8 mouse cellular contexts compared by ENCODE assay signal in genomic region chr14:55635523-55636007, GRCm38 (mm10). TPM values are rescaled to one million over a fixed set of nuclear protein-coding genes. Genes with fewer than 3 reads are reported as not detected.
DNase-seq lines count a peak whose midpoint lies in the region; ATAC-seq and TF ChIP-seq lines count a peak whose summit lies in the region.

Gene Ipo4 (minus strand): TSS chr14:55635957.

- 1% methylated on average over 33 of the region's 33 CpGs for WGBS in hindbrain, postnatal 0 days

- peak; percentile 92 for ATAC-seq in hindbrain, postnatal 0 days
- ATAC-seq in megakaryocyte, adult 5-6 weeks (ENCODE audit: poor library complexity, severe bottlenecking): peak; percentile 99

- TF ChIP-seq CTCF in gastrocnemius, adult 2 months (IDR thresholded peaks at IDR 0.05): no peak
- no peak for TF ChIP-seq CTCF in hindbrain, postnatal 0 days (IDR thresholded peaks at IDR 0.05; ENCODE audit: low read depth)
- TF ChIP-seq CTCF in left cerebral cortex, adult 2 months (IDR thresholded peaks at IDR 0.05): no peak

- DNase-seq in WW6 (ENCODE audit: low read depth, low spot score): peak; percentile 71
- peak; percentile 72 to 84 for DNase-seq in cerebellum, postnatal 4 days (ENCODE audit: low spot score in 2 of 2)
- DNase-seq in gastrocnemius, adult 2 months: peak; percentile 93
- peak; percentile 95 for DNase-seq in hindbrain, postnatal 0 days (ENCODE audit: low spot score)
- peak; percentile 86 to 88 for DNase-seq in left cerebral cortex, adult 2 months (ENCODE audit: extremely low spot score in 1 of 2, low spot score in 2 of 2)
- peak; percentile 88 to 89 for DNase-seq in right cerebral cortex, adult 2 months (ENCODE audit: low spot score in 2 of 2)
- peak; percentile 78 for DNase-seq in urinary bladder, postnatal 25 days (ENCODE audit: low spot score)

- no peaks in the 10 kb centered on the region for H3K9me3 ChIP-seq in hindbrain, postnatal 0 days (ENCODE audit: low read length)

- peak within 1 kb of the TSS; percentile 87 for H3K27ac ChIP-seq in gastrocnemius, adult 2 months
- H3K27ac ChIP-seq in hindbrain, postnatal 0 days: peak within 1 kb of the TSS; percentile 69
- peak within 1 kb of the TSS; percentile 85 for H3K27ac ChIP-seq in left cerebral cortex, adult 2 months

- peak within 1 kb of the TSS; percentile 84 for H3K4me3 ChIP-seq in gastrocnemius, adult 2 months
- peak within 1 kb of the TSS; percentile 54 for H3K4me3 ChIP-seq in hindbrain, postnatal 0 days (ENCODE audit: low read length)
- H3K4me3 ChIP-seq in left cerebral cortex, adult 2 months: peak within 1 kb of the TSS; percentile 94

- H3K27me3 ChIP-seq in hindbrain, postnatal 0 days (ENCODE audit: insufficient read depth, low read length): no peaks in the 10 kb centered on the region

- H3K36me3 ChIP-seq in hindbrain, postnatal 0 days (ENCODE audit: insufficient read depth, low read length): peaks cover 57% of the 10 kb centered on the region

- H3K9ac ChIP-seq in hindbrain, postnatal 0 days (replicated peaks; ENCODE audit: low read length): peak within 1 kb of the TSS; percentile 62

- peak within 1 kb of the TSS; percentile 90 for H3K4me2 ChIP-seq in hindbrain, postnatal 0 days (ENCODE audit: low read depth, low read length)

- intact Hi-C loops in gastrocnemius, adult 2 months (cut with DNase I): no loop called here
- intact Hi-C loops in left cerebral cortex, adult 2 months (cut with DNase I): no loop called here

- no peaks in the 10 kb centered on the region; the same call in 1 of the 2 replicates for H3K4me1 ChIP-seq in hindbrain, postnatal 0 days (ENCODE audit: insufficient read depth, low read length)

RNA-seq across cellular contexts. Expression of gene Ipo4, which starts in this region (rescaled TPM):
- 10 to 100 TPM; 73.2 to 81.0 TPM for total RNA-seq in gastrocnemius, adult 2 months (2021)
- 120 and 132 TPM in 2 replicates for total RNA-seq in hindbrain, postnatal 0 days (2014; rRNA removed)
- 92.5 and 106 TPM in 2 replicates for polyA plus RNA-seq in hindbrain, postnatal 0 days (2015; fragmentation: Nextera tagmentation; extraction: Ambion mirVana)
- 100 to 1,000 TPM; 118 to 130 TPM for total RNA-seq in left cerebral cortex, adult 2 months (2021)
- total RNA-seq in megakaryocyte, adult 5-6 weeks (2015): 8.8 and 11.4 TPM in 2 replicates
- 2.1 and 5.1 TPM in 2 replicates for total RNA-seq in megakaryocyte, adult 5-6 weeks (2017)

Comparison
In these comparisons a context has a peak if more than half of its experiments do, and no peak if none do; other contexts are left out.
1. Peak in every context shown above with its lines: DNase-seq, ATAC-seq, H3K4me3 ChIP-seq and H3K27ac ChIP-seq.